Mouse (Mus musculus) granulocyte monocyte progenitor cell, adult 5-6 weeks (primary cell): ENCODE data around the gene Rcan2. TPM values are rescaled to one million over a fixed set of nuclear protein-coding genes. Genes with fewer than 3 reads are reported as not detected.

Experiments used
- ATAC-seq: replicated peaks from 2 replicates; pipeline ENCODE4 v1.8.0; 2016; ENCODE audit warnings: mild to moderate bottlenecking, moderate TSS enrichment, inconsistent platforms; ENCODE audit not compliant: poor library complexity, severe bottlenecking
- total RNA-seq, 2 experiments: library from RNA; stranded (forward) in 1 of 2; stranded (reverse) in 1 of 2; fragments of 200-712, 200-1000 nt in 1 of 2; fragments of >200 nt in 1 of 2; fragmentation: Nextera tagmentation in 1 of 2; gene quantifications; 2 replicates each; pipeline ENCODE4 v1.2.3; 2014 to 2017

Gene Rcan2
- total RNA-seq, 2 experiments from 2014 or later: not detected

GRCm38 (mm10) chr17:44061289-44061890, 260.2 kb downstream of the Rcan2 start:
- ATAC-seq: peak; percentile 63

- peak; percentile 69 for ATAC-seq
These were observed 267.7 kb downstream of the Rcan2 start for GRCm38 (mm10) chr17:44068876-44069275.

- no peak for ATAC-seq
These were observed 270.5 kb downstream of the Rcan2 start for GRCm38 (mm10) chr17:44071680-44072079.

DNA sequence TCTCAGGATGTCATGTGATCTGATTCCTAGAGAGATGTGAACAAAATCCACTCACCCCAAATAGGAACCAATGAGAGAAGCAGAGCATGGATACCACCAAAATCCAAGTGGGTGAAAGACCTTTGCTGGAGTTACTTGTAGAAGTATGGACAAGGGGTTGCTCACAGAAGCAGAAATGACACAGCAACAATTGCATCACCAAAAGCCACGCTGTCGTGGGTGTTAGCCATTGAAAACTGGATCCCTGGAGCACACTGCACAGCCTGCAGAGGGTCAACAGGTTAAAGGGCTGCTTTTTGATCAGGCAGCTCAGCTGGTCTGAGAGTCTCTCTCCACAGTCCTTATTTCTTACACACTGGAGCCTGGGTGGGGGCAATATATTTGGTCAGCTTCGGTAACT, 274.4 kb downstream of the Rcan2 start:
- ATAC-seq: peak; percentile 36

GRCm38 (mm10) chr17:44076051-44076680, 275.0 kb downstream of the Rcan2 start:
- ATAC-seq: peak; percentile 51

DNA sequence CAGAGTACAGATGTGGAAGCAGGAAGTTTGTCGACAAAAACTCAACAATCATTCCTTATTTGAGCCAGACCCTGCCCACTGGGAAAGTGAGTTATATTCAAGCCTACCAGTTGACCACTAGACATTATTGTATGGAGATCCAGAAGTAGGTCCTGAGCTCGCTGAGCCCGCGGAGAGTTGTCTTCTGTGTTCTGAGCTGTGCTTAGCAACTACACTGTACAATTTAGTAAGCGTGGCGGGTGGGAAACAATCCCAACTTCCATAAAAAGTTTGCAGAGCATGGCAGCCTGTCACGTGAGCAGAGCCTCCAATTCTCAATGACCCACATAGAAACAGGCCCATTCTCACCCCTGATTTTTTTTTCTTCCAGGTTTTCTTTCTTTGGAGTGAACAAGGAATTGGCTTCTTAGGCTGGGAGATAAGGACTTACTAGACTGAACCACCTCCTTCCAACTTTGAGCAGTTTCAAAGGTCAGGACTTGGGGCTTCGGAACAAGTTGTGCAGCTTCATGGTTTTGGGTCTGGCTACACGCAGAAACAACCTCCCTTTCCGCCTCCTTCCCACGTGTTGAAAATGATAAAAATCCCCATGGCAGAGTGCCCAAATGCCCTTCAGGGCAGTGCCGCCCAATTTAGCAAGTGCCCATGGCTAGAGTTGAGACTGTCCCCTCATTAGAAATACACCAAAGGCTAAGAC, 276.1 kb downstream of the Rcan2 start:
- no peak for ATAC-seq

- ATAC-seq: no peak
These were observed 276.7 kb downstream of the Rcan2 start for GRCm38 (mm10) chr17:44077843-44078160.

DNA sequence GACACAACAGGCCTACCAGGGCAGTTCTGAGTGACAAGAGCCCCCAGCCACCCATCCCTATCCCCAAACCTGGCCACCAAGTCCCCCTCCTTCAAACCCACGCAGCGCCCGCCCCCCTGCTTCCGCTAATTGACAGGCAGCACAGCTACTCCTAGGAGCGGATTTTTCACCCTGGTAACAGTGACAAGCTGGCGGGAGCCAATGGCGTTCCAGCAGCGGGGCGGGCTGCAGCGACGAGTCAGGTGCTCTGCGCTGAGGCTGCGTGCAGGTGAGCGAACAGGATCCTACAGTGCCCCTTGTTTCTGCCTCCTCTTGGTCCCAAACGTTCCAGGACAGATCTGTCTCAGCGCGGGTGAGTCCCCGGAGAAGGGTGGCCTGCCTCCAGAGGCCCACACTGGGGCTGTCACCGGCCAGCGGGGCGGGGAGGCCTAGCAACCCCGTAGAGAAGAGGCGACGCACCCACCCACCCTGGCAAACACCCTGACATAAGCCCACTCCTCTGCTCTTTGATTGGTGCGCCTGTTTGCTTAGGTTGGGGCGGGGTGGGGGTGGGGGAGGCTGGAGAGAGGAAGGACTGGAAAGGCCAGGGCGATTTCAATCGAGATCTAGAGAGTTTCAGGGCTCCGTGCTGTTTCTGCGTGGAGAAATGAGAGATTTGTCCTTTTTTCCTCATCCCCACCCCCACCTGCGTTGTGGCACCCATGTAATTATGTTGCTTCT, 277.6 kb downstream of the Rcan2 start, which contains the start of gene Enpp5:
TSS of gene Enpp5 (plus strand) at position 183 of the 720 bp plus-strand sequence.
- peak; percentile 89 for ATAC-seq

DNA sequence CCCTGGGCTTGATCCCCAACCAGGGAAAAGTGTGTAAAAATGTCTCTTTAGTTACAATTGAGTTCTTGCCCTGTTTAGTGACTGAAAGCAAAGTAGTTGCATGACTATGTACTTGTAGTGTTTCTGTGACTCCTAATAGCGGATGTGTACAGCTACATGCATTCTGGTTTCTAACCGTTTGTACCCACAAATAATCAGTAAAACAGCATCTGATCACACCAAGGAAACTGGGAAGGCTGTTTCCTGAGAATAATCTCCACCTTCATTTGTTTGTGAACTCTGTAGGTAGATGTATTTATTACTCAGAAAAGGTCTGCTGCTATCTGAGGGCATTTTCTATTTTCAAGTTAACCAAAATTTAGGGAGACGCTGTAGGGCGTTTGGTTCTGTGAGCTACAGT, 282.0 kb downstream of the Rcan2 start:
- no peak for ATAC-seq

GRCm38 (mm10) chr17:44088226-44088625, 287.1 kb downstream of the Rcan2 start:
- ATAC-seq: peak; percentile 69

Other genes with a start within 250 kb of the Rcan2 start
- 1.3 TPM in 1 of 2 replicates, not detected in the other for gene Pla2g7, start 233.3 kb upstream of the Rcan2 start, total RNA-seq (2014; fragmentation: Nextera tagmentation)
- gene Pla2g7, start 233.3 kb upstream of the Rcan2 start, total RNA-seq (2017): 0.13 and 2.4 TPM in 2 replicates
- gene Tdrd6, start 171.1 kb upstream of the Rcan2 start, total RNA-seq (2014; fragmentation: Nextera tagmentation): not detected in 2 replicates
- gene Tdrd6, start 171.1 kb upstream of the Rcan2 start, total RNA-seq (2017): not detected in 2 replicates
- 5.1 and 6.4 TPM in 2 replicates for gene Slc25a27, start 134.1 kb upstream of the Rcan2 start, total RNA-seq (2014; fragmentation: Nextera tagmentation)
- gene Slc25a27, start 134.1 kb upstream of the Rcan2 start, total RNA-seq (2017): 1.4 and 3.0 TPM in 2 replicates
- 2.3 and 2.4 TPM in 2 replicates for gene Cyp39a1, start 133.9 kb upstream of the Rcan2 start, total RNA-seq (2014; fragmentation: Nextera tagmentation)
- 4.0 and 5.2 TPM in 2 replicates for gene Cyp39a1, start 133.9 kb upstream of the Rcan2 start, total RNA-seq (2017)